Mouse (Mus musculus) embryonic facial prominence, embryonic 11.5 days (tissue): Measurements from ENCODE around the gene Tmem206. TPM values are rescaled to one million over a fixed set of nuclear protein-coding genes. Genes with fewer than 3 reads are reported as not detected.

Experiments used
- ATAC-seq: fragments of 200-750 bp; cut with Nextera tagmentation; replicated peaks from 2 replicates; pipeline ENCODE4 v1.8.0; 2017; ENCODE audit warnings: low read depth; ENCODE audit not compliant: insufficient number of reproducible peaks, low FRiP score, low TSS enrichment
- DNase-seq: peaks from one replicate; pipeline ENCODE4 v3.0.0-alpha.2; 2015; ENCODE audit warnings: low spot score
- H3K27ac ChIP-seq: fragments of 300-500 bp; sonication (generic); replicated peaks from 2 replicates; pipeline ENCODE4 v1.5.1; 2014; ENCODE audit warnings: mild to moderate bottlenecking, low read depth, low read length, control low read depth
- H3K27me3 ChIP-seq: fragments of 300-500 bp; sonication (generic); 2 replicates; pipeline ENCODE4 v1.6.1; 2014; ENCODE audit warnings: mild to moderate bottlenecking, low read length, moderate library complexity, mixed read lengths; ENCODE audit not compliant: control insufficient read depth, insufficient read depth
- H3K36me3 ChIP-seq: fragments of 300-500 bp; sonication (generic); replicated peaks from 2 replicates; pipeline ENCODE4 v1.6.1; 2014; ENCODE audit warnings: low read depth, mild to moderate bottlenecking, low read length, moderate library complexity, mixed read lengths; ENCODE audit not compliant: control insufficient read depth, insufficient read depth
- H3K4me1 ChIP-seq: fragments of 300-500 bp; sonication (generic); 2 replicates; pipeline ENCODE4 v1.6.1; 2014; ENCODE audit warnings: low read length, mixed read lengths; ENCODE audit not compliant: control insufficient read depth, insufficient read depth
- H3K4me2 ChIP-seq: fragments of 300-500 bp; sonication (generic); 2 replicates; pipeline ENCODE4 v1.6.1; 2014; ENCODE audit warnings: low read depth, mild to moderate bottlenecking, control low read depth, low read length, moderate library complexity
- H3K4me3 ChIP-seq: fragments of 300-500 bp; sonication (generic); 2 replicates; pipeline ENCODE4 v1.5.1; 2014; ENCODE audit warnings: low read depth, low read length, control low read depth
- H3K9ac ChIP-seq: fragments of 300-500 bp; sonication (generic); replicated peaks from 2 replicates; pipeline ENCODE4 v1.6.1; 2014; ENCODE audit warnings: mild to moderate bottlenecking, control low read depth, low read length
- H3K9me3 ChIP-seq: fragments of 300-500 bp; sonication (generic); replicated peaks from 2 replicates; pipeline ENCODE4 v1.6.1; 2016; ENCODE audit warnings: mild to moderate bottlenecking, low read length, inconsistent platforms, mixed read lengths; ENCODE audit not compliant: control insufficient read depth
- WGBS: fragments of 180-500 bp; shearing (Covaris S2); extraction: QIAGEN DNeasy Blood & Tissue Kit; methylation state at CpG from one replicate; pipeline ENCODE4 v1.1.7; 2014; 5-methylcytosine and 5-hydroxymethylcytosine counted together
- polyA plus RNA-seq: library from polyadenylated mRNA; unstranded; fragments of >200 nt; fragmentation: Nextera tagmentation; extraction: Ambion mirVana; gene quantifications from 2 replicates; pipeline ENCODE4 v1.2.1, GENCODE M21; 2014

Gene Tmem206
- polyA plus RNA-seq, 1 experiment from 2014 or later: 29.6 TPM

- DNase-seq (no peak), ATAC-seq (no peak)
- WGBS: 80% methylated on average over 2 of the region's 2 CpGs
- H3K4me2 ChIP-seq: no peak overlapping the region
- H3K27me3 ChIP-seq: no peaks in the 10 kb centered on the region
- no peak overlapping the region for H3K9ac ChIP-seq
- H3K4me3 ChIP-seq: no peak overlapping the region
- H3K9me3 ChIP-seq: no peaks in the 10 kb centered on the region
- H3K4me1 ChIP-seq: no peaks in the 10 kb centered on the region
- H3K27ac ChIP-seq: no peak overlapping the region
- H3K36me3 ChIP-seq: peaks cover 5% of the 10 kb centered on the region
Observed at GRCm38 (mm10) chr1:191348592-191348991, 22.9 kb downstream of the Tmem206 start.

- no peak for ATAC-seq
- peaks cover 3% of the 10 kb centered on the region for H3K36me3 ChIP-seq
- no peak overlapping the region for H3K4me3 ChIP-seq
- H3K9me3 ChIP-seq: no peaks in the 10 kb centered on the region
- WGBS: 70% methylated on average over 5 of the region's 5 CpGs
- H3K27ac ChIP-seq: no peak overlapping the region
- no peaks in the 10 kb centered on the region for H3K4me1 ChIP-seq
- no peak overlapping the region for H3K4me2 ChIP-seq
- DNase-seq: no peak
- H3K9ac ChIP-seq: no peak overlapping the region
- H3K27me3 ChIP-seq: no peaks in the 10 kb centered on the region
Observed at GRCm38 (mm10) chr1:191348996-191349395, 23.3 kb downstream of the Tmem206 start.

- no peak for DNase-seq
Observed at GRCm38 (mm10) chr1:191349486-191350037, 23.9 kb downstream of the Tmem206 start.

GRCm38 (mm10) chr1:191350355-191350754 lies 24.6 kb downstream of the Tmem206 start:
- DNase-seq (no peak), ATAC-seq (no peak)
- Histone ChIP-seq H3K36me3 (no peaks in the 10 kb centered on the region; the same call in none of the 2 replicates), H3K9ac (no peak overlapping the region), H3K27ac (no peak overlapping the region), H3K4me2 (no peak overlapping the region), H3K4me1 (no peaks in the 10 kb centered on the region), H3K27me3 (no peaks in the 10 kb centered on the region), H3K4me3 (no peak overlapping the region), H3K9me3 (no peaks in the 10 kb centered on the region)
- 94% methylated on average over 5 of the region's 5 CpGs for whole genome bisulfite sequencing

More at GRCm38 (mm10) chr1:191349486-191350037, 23.9 kb downstream of the Tmem206 start:
- ATAC-seq: no peak
- WGBS: 84% methylated on average over 23 of the region's 23 CpGs
- Histone ChIP-seq H3K4me3 (no peak overlapping the region), H3K4me2 (no peak overlapping the region), H3K9ac (no peak overlapping the region), H3K27me3 (no peaks in the 10 kb centered on the region), H3K36me3 (peaks cover 3% of the 10 kb centered on the region), H3K27ac (no peak overlapping the region), H3K4me1 (no peaks in the 10 kb centered on the region), H3K9me3 (no peaks in the 10 kb centered on the region)

- H3K27ac ChIP-seq: no peak overlapping the region
- DNase-seq (peak; percentile 84), ATAC-seq (no peak)
- H3K9ac ChIP-seq: no peak overlapping the region
- H3K4me2 ChIP-seq: no peak overlapping the region
- WGBS: 61% methylated on average over 14 of the region's 14 CpGs
- no peaks in the 10 kb centered on the region for H3K4me1 ChIP-seq
- no peaks in the 10 kb centered on the region for H3K27me3 ChIP-seq
- no peak overlapping the region for H3K4me3 ChIP-seq
- H3K9me3 ChIP-seq: no peaks in the 10 kb centered on the region
- H3K36me3 ChIP-seq: no peaks in the 10 kb centered on the region; the same call in 1 of the 2 replicates
Observed at GRCm38 (mm10) chr1:191352786-191353488, 27.2 kb downstream of the Tmem206 start.

GRCm38 (mm10) chr1:191353836-191354235 lies 28.1 kb downstream of the Tmem206 start:
- peak; percentile 74 for DNase-seq
- 41% methylated on average over 4 of the region's 4 CpGs for WGBS
- no peaks in the 10 kb centered on the region for H3K27me3 ChIP-seq

GRCm38 (mm10) chr1:191356936-191357335 lies 31.2 kb downstream of the Tmem206 start:
- H3K4me3 ChIP-seq: no peak overlapping the region
- peak; percentile 73 for DNase-seq
- no peaks in the 10 kb centered on the region for H3K27me3 ChIP-seq
- H3K4me1 ChIP-seq: no peaks in the 10 kb centered on the region
- 33% methylated on average over 1 of the region's 1 CpGs for WGBS
- no peaks in the 10 kb centered on the region for H3K9me3 ChIP-seq
- H3K27ac ChIP-seq: no peak overlapping the region
- ATAC-seq: no peak
- no peak overlapping the region for H3K4me2 ChIP-seq
- H3K9ac ChIP-seq: no peak overlapping the region
- no peaks in the 10 kb centered on the region for H3K36me3 ChIP-seq

More at GRCm38 (mm10) chr1:191353836-191354235, 28.1 kb downstream of the Tmem206 start:
- no peak for ATAC-seq
- no peak overlapping the region for H3K4me2 ChIP-seq
- no peak overlapping the region for H3K27ac ChIP-seq
- H3K4me1 ChIP-seq: no peaks in the 10 kb centered on the region
- no peaks in the 10 kb centered on the region for H3K9me3 ChIP-seq
- H3K36me3 ChIP-seq: no peaks in the 10 kb centered on the region; the same call in 1 of the 2 replicates
- no peak overlapping the region for H3K4me3 ChIP-seq
- no peak overlapping the region for H3K9ac ChIP-seq

GRCm38 (mm10) chr1:191359478-191359877 lies 33.8 kb downstream of the Tmem206 start:
- no peaks in the 10 kb centered on the region for H3K4me1 ChIP-seq
- 89% methylated on average over 7 of the region's 7 CpGs for WGBS
- H3K4me3 ChIP-seq: no peak overlapping the region
- no peaks in the 10 kb centered on the region for H3K9me3 ChIP-seq
- H3K27me3 ChIP-seq: no peaks in the 10 kb centered on the region
- ATAC-seq: no peak
- no peak for DNase-seq
- no peak overlapping the region for H3K9ac ChIP-seq
- no peak overlapping the region for H3K4me2 ChIP-seq
- H3K27ac ChIP-seq: no peak overlapping the region
- H3K36me3 ChIP-seq: no peaks in the 10 kb centered on the region
